Mouse (Mus musculus): Measurements from ENCODE around the gene Gm21708. TPM values are rescaled to one million over a fixed set of nuclear protein-coding genes. Genes with fewer than 3 reads are reported as not detected.
"Not testable (repeated sequence)": the region's sequence is repeated elsewhere in the genome, so short reads cannot be mapped to it uniquely, and the experiment has no call there.

Gm21708 gene
- polyA plus RNA-seq (2012) = not detected in 2 replicates

- not testable (repeated sequence) for H3K27me3 ChIP-seq (ENCODE audit: control insufficient read depth); H3K4me3 ChIP-seq (replicated peaks); H3K4me1 ChIP-seq (ENCODE audit: control insufficient read depth); H3K9me3 ChIP-seq (ENCODE audit: control insufficient read depth, low read length); H3K36me3 ChIP-seq (ENCODE audit: control insufficient read depth)
Measured at GRCm38 (mm10) chrY:3410067-3410466, at the start of gene Gm21708, which contains the start of gene Gm21704. TSS of gene Gm21708 (minus strand) at chrY:3410167. TSS of gene Gm21704 (minus strand) at chrY:3410167.

Other genes starting within 250 kb of the Gm21708 start
- gene Gm21677, start 103.7 kb downstream of the Gm21708 start, polyA plus RNA-seq (2012) = not detected in 2 replicates
- not detected in 2 replicates for gene Gm21693, start 64.8 kb downstream of the Gm21708 start, polyA plus RNA-seq (2012)
- gene Gm21704, start within 50 bp of the Gm21708 start, polyA plus RNA-seq (2012) = not detected in 2 replicates

Data from erythroblast, embryonic 14.5 days (primary cell).